13 mouse cellular contexts compared by ENCODE assay signal in the genomic region with DNA sequence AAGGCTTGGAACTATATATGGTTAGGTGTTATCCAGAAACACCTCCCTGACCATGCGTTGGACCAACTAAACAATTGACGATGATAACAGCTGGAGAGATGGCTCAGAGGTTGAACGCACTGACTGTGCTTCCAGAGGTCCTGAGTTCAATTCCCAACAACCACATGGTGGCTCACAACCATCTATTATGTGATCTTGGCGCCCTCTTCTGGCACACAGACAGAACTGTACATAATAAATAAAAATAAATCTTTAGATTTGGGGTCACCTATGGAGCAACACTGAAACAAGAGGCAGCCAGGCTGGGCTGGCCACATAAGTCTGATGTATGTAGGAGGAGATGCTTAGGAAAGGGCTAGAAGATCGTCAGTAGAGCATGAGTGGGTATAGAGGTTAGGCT. TPM values are rescaled to one million over a fixed set of nuclear protein-coding genes. Genes with fewer than 3 reads are reported as not detected.
DNase-seq lines count a peak whose midpoint lies in the region; ATAC-seq and TF ChIP-seq lines count a peak whose summit lies in the region.
"Had no signal": no experiment of that assay in that cellular context is flagged by ENCODE, and none has a peak within 500 bp of the region (broad histone marks: within the 10 kb centered on the region; RNA-seq: fewer than 3 reads in every experiment).

No protein-coding gene starts in this region.

- no peak overlapping the region for H3K4me3 ChIP-seq in lung, embryonic 14.5 days (ENCODE audit: low read depth, low read length)
- H3K4me3 ChIP-seq: neural tube, embryonic 13.5 days had no signal

- peaks cover 11% of the 10 kb centered on the region for H3K27me3 ChIP-seq in lung, embryonic 14.5 days (ENCODE audit: insufficient read depth, low read length)

- no peak overlapping the region for H3K27ac ChIP-seq in lung, embryonic 14.5 days (ENCODE audit: low read depth)
- H3K27ac ChIP-seq: neural tube, embryonic 13.5 days had no signal

- peaks cover 69% of the 10 kb centered on the region for H3K36me3 ChIP-seq in lung, embryonic 14.5 days (ENCODE audit: insufficient read depth)
- H3K36me3 ChIP-seq: neural tube, embryonic 13.5 days had no signal

- no peaks in the 10 kb centered on the region for H3K9me3 ChIP-seq in lung, embryonic 14.5 days (ENCODE audit: low read depth, low read length)
- H3K9me3 ChIP-seq: neural tube, embryonic 13.5 days had no signal

- no peak overlapping the region for H3K4me2 ChIP-seq in lung, embryonic 14.5 days

- no peak overlapping the region for H3K9ac ChIP-seq in lung, embryonic 14.5 days
- H3K9ac ChIP-seq: neural tube, embryonic 13.5 days had no signal

- DNase-seq in adrenal gland, adult (ENCODE audit: inconsistent age in 2 of 2, low spot score in 1 of 2) = peak; percentile 11 to 47
- no peak for DNase-seq in adrenal gland, adult 8-10 months
- peak; percentile 45 for DNase-seq in lung, embryonic 14.5 days
- DNase-seq in lung, adult 18-20 months = no peak
- peak; percentile 76 for DNase-seq in ZHBTc4 (ENCODE audit: low read depth, low spot score)
- peak; percentile 69 for DNase-seq in naive thymus-derived CD4-positive, alpha-beta T cell, adult 2 months (ENCODE audit: low read depth)
- no peak for DNase-seq in cerebellum, adult 9-11 months
- no peak for DNase-seq in layer of hippocampus, adult 9-10 months (ENCODE audit: low spot score)
- DNase-seq: kidney, postnatal 36 days; left cerebral cortex, postnatal 4 days had no signal

- H3K4me1 ChIP-seq in lung, embryonic 14.5 days (ENCODE audit: insufficient read depth) = no peaks in the 10 kb centered on the region
- H3K4me1 ChIP-seq: neural tube, embryonic 13.5 days had no signal

- WGBS in lung, embryonic 14.5 days = 66% methylated on average over 5 of the region's 5 CpGs

- TF ChIP-seq CTCF in lung, embryonic 14.5 days (IDR thresholded peaks at IDR 0.05; ENCODE audit: low read depth) = peak; percentile 45

- ATAC-seq in lung, embryonic 14.5 days (ENCODE audit: insufficient read depth) = no peak

RNA-seq across cellular contexts. Expression of gene Gli1, which starts 8.6 kb away (rescaled TPM):
- 1 to 10 TPM; 4.4 to 6.4 (median 5.2) TPM for total RNA-seq in adrenal gland, adult 8-10 months (2022)
- 14.7 and 16.9 TPM in 2 replicates for polyA plus RNA-seq in lung, embryonic 14.5 days (2014; fragmentation: Nextera tagmentation; extraction: Ambion mirVana)

RNA-seq across cellular contexts. Expression of gene Arhgap9, which starts 11.4 kb away (rescaled TPM):
- total RNA-seq in adrenal gland, adult 8-10 months (2022) = 1 to 10 TPM; 2.2 to 5.0 (median 3.6) TPM
- 3.2 and 4.2 TPM in 2 replicates for polyA plus RNA-seq in lung, embryonic 14.5 days (2014; fragmentation: Nextera tagmentation; extraction: Ambion mirVana)

RNA-seq across cellular contexts. Expression of gene Inhbe, which starts 21.1 kb away (rescaled TPM):
- under 1 TPM in 1 of 4 experiments, not detected in 3; 0.11 TPM for total RNA-seq in adrenal gland, adult 8-10 months (2022)
- polyA plus RNA-seq in lung, embryonic 14.5 days (2014; fragmentation: Nextera tagmentation; extraction: Ambion mirVana) = 0.04 TPM in 1 of 2 replicates, not detected in the other
- total RNA-seq: adrenal gland, adult 18-20 months; left cerebral cortex, postnatal 4 days had no signal
- polyA plus RNA-seq: neural tube, embryonic 13.5 days had no signal

RNA-seq across cellular contexts. Expression of gene Mars, which starts 21.6 kb away (rescaled TPM):
- total RNA-seq in adrenal gland, adult 8-10 months (2022) = 100 to 1,000 TPM in 1 of 4 experiments, 10 to 100 TPM in 3; 79.7 to 107 (median 92.0) TPM
- 128 and 132 TPM in 2 replicates for polyA plus RNA-seq in lung, embryonic 14.5 days (2014; fragmentation: Nextera tagmentation; extraction: Ambion mirVana)

RNA-seq across cellular contexts. Expression of gene Inhbc, which starts 37.1 kb away (rescaled TPM):
- not detected for total RNA-seq in adrenal gland, adult 8-10 months (2022)
- not detected in 2 replicates for polyA plus RNA-seq in lung, embryonic 14.5 days (2014; fragmentation: Nextera tagmentation; extraction: Ambion mirVana)
- total RNA-seq: adrenal gland, adult 18-20 months; left cerebral cortex, postnatal 4 days had no signal
- polyA plus RNA-seq: hindbrain, embryonic 11.5 days; neural tube, embryonic 13.5 days had no signal

Comparison
In these comparisons a context has a peak if more than half of its experiments do, and no peak if none do; other contexts are left out.
1. DNase-seq: peak in adrenal gland, adult (2 of 2), lung, embryonic 14.5 days (single experiment), ZHBTc4 (single experiment) and naive thymus-derived CD4-positive, alpha-beta T cell, adult 2 months (single experiment); none in adrenal gland, adult 8-10 months (single experiment), lung, adult 18-20 months (0 of 2), cerebellum, adult 9-11 months (single experiment) and layer of hippocampus, adult 9-10 months (single experiment).